9 mouse cellular contexts compared by ENCODE assay signal in genomic region chr4:155696261-155697255, GRCm38 (mm10). TPM values are rescaled to one million over a fixed set of nuclear protein-coding genes. Genes with fewer than 3 reads are reported as not detected.
A peak's percentile ranks its signal among the peaks of the same experiment; 100 is the strongest.
DNase-seq lines count a peak whose midpoint lies in the region; ATAC-seq and TF ChIP-seq lines count a peak whose summit lies in the region.
"Had no signal": no experiment of that assay in that cellular context is flagged by ENCODE, and none has a peak within 500 bp of the region (broad histone marks: within the 10 kb centered on the region; RNA-seq: fewer than 3 reads in every experiment).

No protein-coding gene starts in this region.

- H3K27ac ChIP-seq in hindbrain, embryonic 10.5 days: no peak overlapping the region
- H3K27ac ChIP-seq in hindbrain, embryonic 11.5 days (ENCODE audit: low read depth, low read length): no peak overlapping the region
- H3K27ac ChIP-seq in MEL (ENCODE audit: control insufficient read depth, low read depth, low read length): no peak overlapping the region
- H3K27ac ChIP-seq in midbrain, embryonic 13.5 days: no peak overlapping the region

- no peak for TF ChIP-seq EP300 in MEL (IDR thresholded peaks at IDR 0.05; ENCODE audit: low read depth in 1 of 2, low read length in 2 of 2)

- TF ChIP-seq RAD21 in MEL (IDR thresholded peaks at IDR 0.05; ENCODE audit: low read depth, low read length): no peak

- peaks cover 23% of the 10 kb centered on the region for H3K4me1 ChIP-seq in hindbrain, embryonic 10.5 days (replicated peaks)
- H3K4me1 ChIP-seq in hindbrain, embryonic 11.5 days (replicated peaks; ENCODE audit: control insufficient read depth, insufficient read depth, low read length): no peaks in the 10 kb centered on the region; the same call in 1 of the 2 replicates
- peaks cover 0 to 9% of the 10 kb centered on the region in 2 experiments; a peak in 1 of 4 replicates for H3K4me1 ChIP-seq in MEL (ENCODE audit: control insufficient read depth in 1 of 2, insufficient read depth in 2 of 2, low read length in 2 of 2)
- H3K4me1 ChIP-seq in midbrain, embryonic 13.5 days (replicated peaks): peaks cover 27% of the 10 kb centered on the region

- H3K4me3 ChIP-seq in hindbrain, embryonic 10.5 days: peak overlapping the region; percentile 79; the same call in 1 of the 2 replicates
- no peak overlapping the region for H3K4me3 ChIP-seq in hindbrain, embryonic 11.5 days (ENCODE audit: low read depth, low read length)
- no peak overlapping the region for H3K4me3 ChIP-seq in MEL (ENCODE audit: control insufficient read depth in 1 of 2, insufficient read depth in 1 of 2, low read depth in 2 of 2, low read length in 2 of 2)
- H3K4me3 ChIP-seq in midbrain, embryonic 13.5 days (replicated peaks): peak overlapping the region; percentile 68; the same call in 1 of the 2 replicates

- no peak overlapping the region for H3K4me2 ChIP-seq in hindbrain, embryonic 11.5 days (replicated peaks; ENCODE audit: low read depth, low read length)
- H3K4me2 ChIP-seq in midbrain, embryonic 13.5 days (replicated peaks): peak overlapping the region; percentile 81

- H3K27me3 ChIP-seq in hindbrain, embryonic 10.5 days (ENCODE audit: insufficient read depth, poor library complexity, severe bottlenecking): peaks cover 47% of the 10 kb centered on the region
- peaks cover 12% of the 10 kb centered on the region for H3K27me3 ChIP-seq in hindbrain, embryonic 11.5 days (ENCODE audit: control insufficient read depth, insufficient read depth, low read length)
- H3K27me3 ChIP-seq in MEL (ENCODE audit: control insufficient read depth in 1 of 2, insufficient read depth in 2 of 2, low read length in 2 of 2): peaks cover 0 to 5% of the 10 kb centered on the region in 2 experiments; a peak in 2 of 4 replicates
- H3K27me3 ChIP-seq in midbrain, embryonic 13.5 days: peaks cover 30% of the 10 kb centered on the region

- no peaks in the 10 kb centered on the region; the same call in 1 of the 2 replicates for H3K79me2 ChIP-seq in MEL (ENCODE audit: control insufficient read depth, insufficient read depth, low read length, poor library complexity)

- TF ChIP-seq CTCF in MEL (IDR thresholded peaks at IDR 0.05 in 2 of 3, conservative IDR thresholded peaks at IDR 0.05 in 1 of 3; ENCODE audit: control insufficient read depth in 1 of 3, insufficient read depth in 1 of 3, low read depth in 2 of 3, low read length in 3 of 3, poor library complexity in 1 of 3, severe bottlenecking in 1 of 3): no peak

- H3K9me3 ChIP-seq in hindbrain, embryonic 10.5 days: no peaks in the 10 kb centered on the region
- no peaks in the 10 kb centered on the region for H3K9me3 ChIP-seq in hindbrain, embryonic 11.5 days (ENCODE audit: control insufficient read depth, low read length)
- H3K9me3 ChIP-seq in MEL (replicated peaks; ENCODE audit: insufficient read depth, low read length): no peaks in the 10 kb centered on the region
- H3K9me3 ChIP-seq in midbrain, embryonic 13.5 days: no peaks in the 10 kb centered on the region

- no peak for DNase-seq in hindbrain, embryonic 10.5 days (ENCODE audit: low spot score)
- DNase-seq in hindbrain, embryonic 11.5 days (ENCODE audit: low spot score): no peak
- peak; percentile 41 for DNase-seq in MEL (ENCODE audit: low read depth, low spot score)
- peak; percentile 54 to 58 for DNase-seq in cerebellum, postnatal 14 days
- DNase-seq in urinary bladder, adult 18-20 months (ENCODE audit: low spot score in 2 of 2): no peak
- DNase-seq in thymus, adult 18-20 months: no peak
- DNase-seq: thymus, postnatal 36 days had no signal

- TF ChIP-seq POLR2A in MEL (IDR thresholded peaks at IDR 0.05; ENCODE audit: control insufficient read depth in 1 of 2, insufficient read depth in 1 of 2, low read depth in 1 of 2, low read length in 2 of 2, poor library complexity in 1 of 2): no peak

- 79% methylated on average over 16 of the region's 16 CpGs for WGBS in hindbrain, embryonic 10.5 days
- 75% methylated on average over 16 of the region's 16 CpGs for WGBS in hindbrain, embryonic 11.5 days
- WGBS in midbrain, embryonic 13.5 days: 82% methylated on average over 16 of the region's 16 CpGs

- H3K9ac ChIP-seq in hindbrain, embryonic 11.5 days (ENCODE audit: low read depth, low read length): no peak overlapping the region
- no peak overlapping the region for H3K9ac ChIP-seq in MEL (ENCODE audit: control insufficient read depth, low read depth, low read length, poor library complexity, severe bottlenecking)
- H3K9ac ChIP-seq in midbrain, embryonic 13.5 days (replicated peaks): peak overlapping the region; percentile 84

- ATAC-seq in hindbrain, embryonic 11.5 days (ENCODE audit: low FRiP score): no peak
- ATAC-seq in midbrain, embryonic 13.5 days: no peak
- ATAC-seq in activated CD4-positive, CD25-positive, alpha-beta regulatory T cell, adult 4 months: no peak

- no peaks in the 10 kb centered on the region for H3K36me3 ChIP-seq in hindbrain, embryonic 10.5 days
- no peaks in the 10 kb centered on the region for H3K36me3 ChIP-seq in hindbrain, embryonic 11.5 days (ENCODE audit: control insufficient read depth, insufficient read depth, low read length)
- H3K36me3 ChIP-seq in MEL (ENCODE audit: control insufficient read depth in 1 of 2, insufficient read depth in 2 of 2, low read length in 2 of 2): peaks cover 0 to 2% of the 10 kb centered on the region in 2 experiments; a peak in 1 of 4 replicates
- H3K36me3 ChIP-seq in midbrain, embryonic 13.5 days: no peaks in the 10 kb centered on the region

TF ChIP-seq in MEL, 35 proteins besides CTCF, POLR2A, EP300 and RAD21:
- TF ChIP-seq MAZ (IDR thresholded peaks at IDR 0.05; ENCODE audit: low read depth, low read length) (no peak), POLR2AphosphoS5 (IDR thresholded peaks at IDR 0.05; ENCODE audit: borderline replicate concordance, low read depth, low read length) (no peak), MAFK (IDR thresholded peaks at IDR 0.05; ENCODE audit: borderline replicate concordance, low read depth, low read length) (no peak), JUND (IDR thresholded peaks at IDR 0.05; ENCODE audit: low read depth, low read length) (no peak), TBP (IDR thresholded peaks at IDR 0.05; ENCODE audit: low read depth, low read length) (no peak)

RNA-seq across cellular contexts. Expression of gene Fndc10, which starts 2.4 kb away (rescaled TPM):
- 0.72 and 1.8 TPM in 2 replicates for polyA plus RNA-seq in hindbrain, embryonic 10.5 days (2016; fragmentation: Nextera tagmentation; extraction: Ambion mirVana)
- 1.6 and 1.8 TPM in 2 replicates for polyA plus RNA-seq in hindbrain, embryonic 11.5 days (2014; fragmentation: Nextera tagmentation; extraction: Ambion mirVana)
- 1.1 and 2.6 TPM in 2 replicates for total RNA-seq in MEL (2012; rRNA removed)
- 1 to 10 TPM in 1 of 2 experiments, not detected in 1; 5.9 TPM for polyA plus RNA-seq in MEL (2012; ENCODE audit: insufficient read depth in 1 of 2, insufficient read length in 2 of 2, low read depth in 1 of 2, low replicate concordance in 2 of 2, missing spikeins in 1 of 2)
- 5.0 and 6.4 TPM in 2 replicates for polyA plus RNA-seq in midbrain, embryonic 13.5 days (2015; fragmentation: Nextera tagmentation; extraction: Ambion mirVana)
- polyA plus RNA-seq in activated CD4-positive, CD25-positive, alpha-beta regulatory T cell, adult 4 months (2017; shearing (Covaris generic)): 1 to 10 TPM; 1.2 to 1.9 TPM

RNA-seq across cellular contexts. Expression of gene Ssu72, which starts 8.0 kb away (rescaled TPM):
- 162 and 175 TPM in 2 replicates for polyA plus RNA-seq in hindbrain, embryonic 10.5 days (2016; fragmentation: Nextera tagmentation; extraction: Ambion mirVana)
- polyA plus RNA-seq in hindbrain, embryonic 11.5 days (2014; fragmentation: Nextera tagmentation; extraction: Ambion mirVana): 165 and 168 TPM in 2 replicates
- total RNA-seq in MEL (2012; rRNA removed): 160 and 170 TPM in 2 replicates
- polyA plus RNA-seq in MEL (2012; ENCODE audit: insufficient read depth in 1 of 2, insufficient read length in 2 of 2, low read depth in 1 of 2, low replicate concordance in 2 of 2, missing spikeins in 1 of 2): 100 to 1,000 TPM; 140 to 267 TPM
- 155 and 159 TPM in 2 replicates for polyA plus RNA-seq in midbrain, embryonic 13.5 days (2015; fragmentation: Nextera tagmentation; extraction: Ambion mirVana)
- 100 to 1,000 TPM; 158 to 181 TPM for polyA plus RNA-seq in activated CD4-positive, CD25-positive, alpha-beta regulatory T cell, adult 4 months (2017; shearing (Covaris generic))

RNA-seq across cellular contexts. Expression of gene Mib2, which starts 27.6 kb away (rescaled TPM):
- 19.5 and 21.8 TPM in 2 replicates for polyA plus RNA-seq in hindbrain, embryonic 10.5 days (2016; fragmentation: Nextera tagmentation; extraction: Ambion mirVana)
- 9.9 and 12.5 TPM in 2 replicates for polyA plus RNA-seq in hindbrain, embryonic 11.5 days (2014; fragmentation: Nextera tagmentation; extraction: Ambion mirVana)
- total RNA-seq in MEL (2012; rRNA removed): 21.4 and 27.7 TPM in 2 replicates
- polyA plus RNA-seq in MEL (2012; ENCODE audit: insufficient read depth in 1 of 2, insufficient read length in 2 of 2, low read depth in 1 of 2, low replicate concordance in 2 of 2, missing spikeins in 1 of 2): 10 to 100 TPM in 1 of 2 experiments, not detected in 1; 38.3 TPM
- 32.6 and 41.9 TPM in 2 replicates for polyA plus RNA-seq in midbrain, embryonic 13.5 days (2015; fragmentation: Nextera tagmentation; extraction: Ambion mirVana)
- polyA plus RNA-seq in activated CD4-positive, CD25-positive, alpha-beta regulatory T cell, adult 4 months (2017; shearing (Covaris generic)): 1 to 10 TPM; 2.2 to 6.4 TPM

RNA-seq across cellular contexts. Expression of gene Tmem240, which starts 38.0 kb away (rescaled TPM):
- 0.85 and 1.6 TPM in 2 replicates for polyA plus RNA-seq in hindbrain, embryonic 10.5 days (2016; fragmentation: Nextera tagmentation; extraction: Ambion mirVana)
- 0.73 and 0.91 TPM in 2 replicates for polyA plus RNA-seq in hindbrain, embryonic 11.5 days (2014; fragmentation: Nextera tagmentation; extraction: Ambion mirVana)
- 0.13 and 0.27 TPM in 2 replicates for total RNA-seq in MEL (2012; rRNA removed)
- polyA plus RNA-seq in MEL (2012; ENCODE audit: insufficient read depth in 1 of 2, insufficient read length in 2 of 2, low read depth in 1 of 2, low replicate concordance in 2 of 2, missing spikeins in 1 of 2): under 1 TPM in 1 of 2 experiments, not detected in 1; 0.33 TPM
- polyA plus RNA-seq in midbrain, embryonic 13.5 days (2015; fragmentation: Nextera tagmentation; extraction: Ambion mirVana): 8.6 and 10.1 TPM in 2 replicates
- polyA plus RNA-seq in activated CD4-positive, CD25-positive, alpha-beta regulatory T cell, adult 4 months (2017; shearing (Covaris generic)): under 1 TPM in 1 of 2 experiments, not detected in 1; 0.22 TPM

RNA-seq across cellular contexts. Expression of gene Mmp23, which starts 43.4 kb away (rescaled TPM):
- 4.2 and 4.4 TPM in 2 replicates for polyA plus RNA-seq in hindbrain, embryonic 10.5 days (2016; fragmentation: Nextera tagmentation; extraction: Ambion mirVana)
- 2.6 and 3.1 TPM in 2 replicates for polyA plus RNA-seq in hindbrain, embryonic 11.5 days (2014; fragmentation: Nextera tagmentation; extraction: Ambion mirVana)
- 1.6 and 1.8 TPM in 2 replicates for total RNA-seq in MEL (2012; rRNA removed)
- 1 to 10 TPM in 1 of 2 experiments, not detected in 1; 2.4 TPM for polyA plus RNA-seq in MEL (2012; ENCODE audit: insufficient read depth in 1 of 2, insufficient read length in 2 of 2, low read depth in 1 of 2, low replicate concordance in 2 of 2, missing spikeins in 1 of 2)
- polyA plus RNA-seq in midbrain, embryonic 13.5 days (2015; fragmentation: Nextera tagmentation; extraction: Ambion mirVana): 3.6 and 3.8 TPM in 2 replicates
- not detected for polyA plus RNA-seq in activated CD4-positive, CD25-positive, alpha-beta regulatory T cell, adult 4 months (2017; shearing (Covaris generic))

Comparison
In these comparisons a context has a peak if more than half of its experiments do, and no peak if none do; other contexts are left out.
1. H3K4me3 ChIP-seq: peak in hindbrain, embryonic 10.5 days (single experiment) and midbrain, embryonic 13.5 days (single experiment); none in hindbrain, embryonic 11.5 days (single experiment) and MEL (0 of 2).
2. DNase-seq: peak in MEL (single experiment) and cerebellum, postnatal 14 days (2 of 2); none in hindbrain, embryonic 10.5 days (single experiment), hindbrain, embryonic 11.5 days (single experiment), urinary bladder, adult 18-20 months (0 of 2) and thymus, adult 18-20 months (0 of 2).